Mouse (Mus musculus): ENCODE data around the gene Tmeff2. TPM values are rescaled to one million over a fixed set of nuclear protein-coding genes. Genes with fewer than 3 reads are reported as not detected.

The Tmeff2 gene
- polyA plus RNA-seq, 1 experiment from 2014 or later: 87.2 TPM

- no peak overlapping the region for H3K27ac ChIP-seq (ENCODE audit: low read length)
- H3K9me3 ChIP-seq (replicated peaks; ENCODE audit: control insufficient read depth, low read length, poor library complexity, severe bottlenecking): no peaks in the 10 kb centered on the region
- peaks cover 6% of the 10 kb centered on the region; the same call in 1 of the 2 replicates for H3K4me1 ChIP-seq (ENCODE audit: control insufficient read depth, insufficient read depth, low read length)
- WGBS: 87% methylated on average over 4 of the region's 4 CpGs
- ATAC-seq: no peak
- no peaks in the 10 kb centered on the region for H3K36me3 ChIP-seq (ENCODE audit: control insufficient read depth, insufficient read depth, low read length)
- H3K4me3 ChIP-seq (ENCODE audit: low read depth, low read length): no peak overlapping the region
- no peaks in the 10 kb centered on the region for H3K27me3 ChIP-seq (ENCODE audit: control insufficient read depth, insufficient read depth, low read depth, low read length)
- H3K4me2 ChIP-seq (ENCODE audit: low read length): no peak overlapping the region
- no peak overlapping the region for H3K9ac ChIP-seq (ENCODE audit: low read depth, low read length)
These were observed 245.2 kb downstream of the Tmeff2 start for GRCm38 (mm10) chr1:51145693-51146092.

DNA sequence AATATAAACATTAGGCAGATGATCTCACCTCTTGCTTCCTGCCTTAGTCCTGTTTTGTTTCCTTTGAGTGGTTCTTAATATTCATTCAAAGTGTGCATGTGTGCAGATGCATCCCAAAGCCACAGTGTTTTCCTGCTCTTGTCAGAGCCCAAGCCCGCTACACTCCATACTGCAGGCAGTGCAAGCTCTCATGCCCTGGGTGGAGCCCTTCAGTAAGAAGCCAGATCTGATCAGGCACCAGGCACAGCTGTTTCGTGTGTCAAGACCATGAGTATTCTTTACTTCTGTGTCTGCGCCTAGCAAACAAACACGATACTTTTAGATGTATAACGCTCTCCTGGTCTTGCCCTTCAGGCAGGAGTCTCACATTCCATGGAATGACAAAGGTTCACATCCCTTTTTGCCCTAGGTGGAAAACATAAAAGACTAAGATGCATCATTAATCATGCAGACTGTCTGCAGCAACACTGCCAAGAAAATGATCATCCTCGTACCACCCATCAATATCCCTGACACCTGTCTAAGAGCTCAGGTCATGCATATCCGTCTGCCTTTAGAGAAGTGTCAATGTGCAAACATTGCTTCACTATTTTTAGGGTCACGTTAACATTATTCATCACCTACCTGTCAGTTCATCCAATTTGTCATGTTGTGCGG lies 248.2 kb downstream of the Tmeff2 start:
- Histone ChIP-seq H3K27ac (ENCODE audit: low read length) (peak overlapping the region; percentile 63), H3K4me3 (ENCODE audit: low read depth, low read length) (no peak overlapping the region), H3K4me1 (ENCODE audit: control insufficient read depth, insufficient read depth, low read length) (peaks cover 6% of the 10 kb centered on the region; the same call in 1 of the 2 replicates), H3K9me3 (replicated peaks; ENCODE audit: control insufficient read depth, low read length, poor library complexity, severe bottlenecking) (no peaks in the 10 kb centered on the region), H3K4me2 (ENCODE audit: low read length) (no peak overlapping the region), H3K27me3 (ENCODE audit: control insufficient read depth, insufficient read depth, low read depth, low read length) (no peaks in the 10 kb centered on the region), H3K36me3 (ENCODE audit: control insufficient read depth, insufficient read depth, low read length) (no peaks in the 10 kb centered on the region), H3K9ac (ENCODE audit: low read depth, low read length) (no peak overlapping the region)
- peak; percentile 80 for ATAC-seq
- 67% methylated on average over 9 of the region's 9 CpGs for WGBS

DNA sequence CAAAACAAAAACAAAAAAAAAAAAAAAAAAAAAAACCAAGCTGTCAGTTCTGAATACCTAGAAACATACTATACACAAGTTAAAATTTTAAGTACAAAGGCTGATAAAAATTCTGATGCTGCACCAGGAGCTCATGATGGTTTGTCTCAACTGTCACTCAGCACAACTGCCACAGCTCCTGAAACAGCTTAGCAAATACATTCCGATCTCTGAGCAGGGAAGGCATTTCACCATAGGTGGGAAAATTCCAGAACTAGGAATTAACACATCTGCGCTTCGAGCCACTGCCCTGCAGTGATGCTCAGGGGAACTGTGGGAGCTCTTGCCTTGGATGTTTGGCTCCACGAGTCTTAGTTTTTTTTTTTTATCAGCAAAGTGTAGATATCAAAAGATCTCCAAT lies 249.0 kb downstream of the Tmeff2 start:
- Histone ChIP-seq H3K36me3 (ENCODE audit: control insufficient read depth, insufficient read depth, low read length) (no peaks in the 10 kb centered on the region), H3K9me3 (replicated peaks; ENCODE audit: control insufficient read depth, low read length, poor library complexity, severe bottlenecking) (no peaks in the 10 kb centered on the region), H3K27ac (ENCODE audit: low read length) (no peak overlapping the region), H3K4me2 (ENCODE audit: low read length) (no peak overlapping the region), H3K4me1 (ENCODE audit: control insufficient read depth, insufficient read depth, low read length) (peaks cover 6% of the 10 kb centered on the region; the same call in 1 of the 2 replicates), H3K9ac (ENCODE audit: low read depth, low read length) (no peak overlapping the region), H3K27me3 (ENCODE audit: control insufficient read depth, insufficient read depth, low read depth, low read length) (no peaks in the 10 kb centered on the region), H3K4me3 (ENCODE audit: low read depth, low read length) (no peak overlapping the region)
- 38% methylated on average over 4 of the region's 4 CpGs for WGBS
- ATAC-seq: no peak

DNA sequence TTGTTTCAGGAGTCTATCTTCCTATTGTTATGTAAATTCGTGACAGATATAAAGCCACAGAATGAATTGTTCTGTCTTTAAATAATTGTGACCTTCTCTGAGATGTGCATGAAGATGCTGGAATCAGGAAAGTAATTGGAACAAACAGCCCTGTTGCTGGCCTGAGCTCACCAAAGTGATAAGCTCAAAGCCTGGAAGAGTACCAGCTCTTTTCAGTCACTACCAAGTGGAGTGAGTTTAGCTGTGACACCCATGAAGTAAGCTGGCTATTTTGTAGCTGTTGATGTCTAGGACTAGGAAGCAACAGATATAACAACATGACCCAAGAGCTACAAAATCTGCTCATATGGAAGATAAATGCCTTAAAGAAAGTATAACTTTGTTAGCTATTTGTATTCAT lies 249.4 kb downstream of the Tmeff2 start:
- Histone ChIP-seq H3K4me3 (ENCODE audit: low read depth, low read length) (no peak overlapping the region), H3K9me3 (replicated peaks; ENCODE audit: control insufficient read depth, low read length, poor library complexity, severe bottlenecking) (no peaks in the 10 kb centered on the region), H3K27ac (ENCODE audit: low read length) (no peak overlapping the region), H3K36me3 (ENCODE audit: control insufficient read depth, insufficient read depth, low read length) (no peaks in the 10 kb centered on the region), H3K4me1 (ENCODE audit: control insufficient read depth, insufficient read depth, low read length) (peaks cover 6% of the 10 kb centered on the region; the same call in 1 of the 2 replicates), H3K4me2 (ENCODE audit: low read length) (no peak overlapping the region), H3K9ac (ENCODE audit: low read depth, low read length) (no peak overlapping the region), H3K27me3 (ENCODE audit: control insufficient read depth, insufficient read depth, low read depth, low read length) (no peaks in the 10 kb centered on the region)
- WGBS: 87% methylated on average over 1 of the region's 1 CpGs
- no peak for ATAC-seq

DNA sequence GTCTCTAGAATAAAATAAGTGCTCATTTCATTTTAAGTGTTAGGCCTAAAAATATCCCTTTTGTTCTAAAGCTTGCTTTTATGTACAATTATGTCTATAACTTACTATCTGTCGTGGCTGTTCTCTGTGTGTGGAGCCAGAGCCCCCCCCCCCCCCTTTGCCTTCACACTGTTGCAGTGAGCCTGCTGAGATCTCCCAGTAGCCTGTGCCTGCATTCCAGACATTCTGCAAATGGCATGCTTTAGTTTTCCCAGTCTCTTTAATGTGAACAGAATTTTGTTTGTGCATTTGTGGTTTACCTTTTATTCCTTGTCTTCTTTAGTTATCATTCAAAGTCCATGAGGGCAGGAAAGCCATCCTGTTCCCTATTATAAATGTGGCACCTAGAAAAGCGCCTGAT lies 251.6 kb downstream of the Tmeff2 start:
- Histone ChIP-seq H3K36me3 (ENCODE audit: control insufficient read depth, insufficient read depth, low read length) (no peaks in the 10 kb centered on the region), H3K9me3 (replicated peaks; ENCODE audit: control insufficient read depth, low read length, poor library complexity, severe bottlenecking) (no peaks in the 10 kb centered on the region), H3K9ac (ENCODE audit: low read depth, low read length) (no peak overlapping the region), H3K27me3 (ENCODE audit: control insufficient read depth, insufficient read depth, low read depth, low read length) (no peaks in the 10 kb centered on the region), H3K4me3 (ENCODE audit: low read depth, low read length) (no peak overlapping the region), H3K4me1 (ENCODE audit: control insufficient read depth, insufficient read depth, low read length) (peaks cover 6% of the 10 kb centered on the region; the same call in 1 of the 2 replicates), H3K27ac (ENCODE audit: low read length) (no peak overlapping the region), H3K4me2 (ENCODE audit: low read length) (no peak overlapping the region)
- no peak for ATAC-seq
- WGBS: 42% methylated on average over 2 of the region's 2 CpGs

DNA sequence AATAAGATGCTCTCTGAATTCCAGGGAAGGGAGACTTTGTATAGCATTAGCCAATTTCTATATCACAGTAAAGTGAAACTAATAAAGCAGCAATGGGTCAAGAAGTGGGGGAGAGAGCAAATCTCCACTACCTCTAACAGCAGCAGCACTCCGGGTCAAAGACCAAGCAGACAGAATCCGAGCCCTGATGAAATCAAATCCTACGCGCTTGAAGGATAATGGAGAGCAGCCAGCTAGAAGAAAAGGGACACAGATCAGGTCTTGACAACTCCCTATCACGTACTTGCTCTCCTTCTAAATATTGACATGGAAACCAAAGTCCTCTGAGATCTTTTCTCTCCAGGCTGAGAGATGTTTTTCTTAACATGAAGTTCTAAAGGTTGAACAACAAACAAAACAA lies 252.4 kb downstream of the Tmeff2 start:
- Histone ChIP-seq H3K36me3 (ENCODE audit: control insufficient read depth, insufficient read depth, low read length) (no peaks in the 10 kb centered on the region), H3K27ac (ENCODE audit: low read length) (no peak overlapping the region), H3K4me2 (ENCODE audit: low read length) (no peak overlapping the region), H3K27me3 (ENCODE audit: control insufficient read depth, insufficient read depth, low read depth, low read length) (no peaks in the 10 kb centered on the region), H3K9me3 (replicated peaks; ENCODE audit: control insufficient read depth, low read length, poor library complexity, severe bottlenecking) (no peaks in the 10 kb centered on the region), H3K4me1 (ENCODE audit: control insufficient read depth, insufficient read depth, low read length) (peaks cover 6% of the 10 kb centered on the region; the same call in 1 of the 2 replicates), H3K4me3 (ENCODE audit: low read depth, low read length) (no peak overlapping the region), H3K9ac (ENCODE audit: low read depth, low read length) (no peak overlapping the region)
- 13% methylated on average over 5 of the region's 5 CpGs for WGBS
- no peak for ATAC-seq

- no peak overlapping the region for H3K27ac ChIP-seq (ENCODE audit: low read length)
- no peaks in the 10 kb centered on the region for H3K27me3 ChIP-seq (ENCODE audit: control insufficient read depth, insufficient read depth, low read depth, low read length)
- H3K36me3 ChIP-seq (ENCODE audit: control insufficient read depth, insufficient read depth, low read length): no peaks in the 10 kb centered on the region
- H3K4me2 ChIP-seq (ENCODE audit: low read length): no peak overlapping the region
- 91% methylated on average over 2 of the region's 2 CpGs for WGBS
- H3K4me3 ChIP-seq (ENCODE audit: low read depth, low read length): no peak overlapping the region
- no peaks in the 10 kb centered on the region for H3K9me3 ChIP-seq (replicated peaks; ENCODE audit: control insufficient read depth, low read length, poor library complexity, severe bottlenecking)
- ATAC-seq: no peak
- no peak overlapping the region for H3K9ac ChIP-seq (ENCODE audit: low read depth, low read length)
- no peaks in the 10 kb centered on the region for H3K4me1 ChIP-seq (ENCODE audit: control insufficient read depth, insufficient read depth, low read length)
These were observed 283.8 kb downstream of the Tmeff2 start for GRCm38 (mm10) chr1:51184276-51184675.

GRCm38 (mm10) chr1:51189008-51189407 lies 288.6 kb downstream of the Tmeff2 start:
- Histone ChIP-seq H3K4me2 (ENCODE audit: low read length) (no peak overlapping the region), H3K9ac (ENCODE audit: low read depth, low read length) (no peak overlapping the region), H3K4me1 (ENCODE audit: control insufficient read depth, insufficient read depth, low read length) (peaks cover 6% of the 10 kb centered on the region), H3K27ac (ENCODE audit: low read length) (no peak overlapping the region), H3K27me3 (ENCODE audit: control insufficient read depth, insufficient read depth, low read depth, low read length) (no peaks in the 10 kb centered on the region), H3K4me3 (ENCODE audit: low read depth, low read length) (no peak overlapping the region), H3K9me3 (replicated peaks; ENCODE audit: control insufficient read depth, low read length, poor library complexity, severe bottlenecking) (no peaks in the 10 kb centered on the region), H3K36me3 (ENCODE audit: control insufficient read depth, insufficient read depth, low read length) (no peaks in the 10 kb centered on the region)
- no peak for ATAC-seq
- WGBS: 95% methylated on average over 5 of the region's 5 CpGs

GRCm38 (mm10) chr1:51191253-51191652 lies 290.8 kb downstream of the Tmeff2 start:
- H3K9ac ChIP-seq (ENCODE audit: low read depth, low read length): no peak overlapping the region
- H3K4me1 ChIP-seq (ENCODE audit: control insufficient read depth, insufficient read depth, low read length): peaks cover 6% of the 10 kb centered on the region
- H3K27ac ChIP-seq (ENCODE audit: low read length): no peak overlapping the region
- no peak for ATAC-seq
- H3K4me2 ChIP-seq (ENCODE audit: low read length): no peak overlapping the region
- no peaks in the 10 kb centered on the region for H3K36me3 ChIP-seq (ENCODE audit: control insufficient read depth, insufficient read depth, low read length)
- no peaks in the 10 kb centered on the region for H3K9me3 ChIP-seq (replicated peaks; ENCODE audit: control insufficient read depth, low read length, poor library complexity, severe bottlenecking)
- no peaks in the 10 kb centered on the region for H3K27me3 ChIP-seq (ENCODE audit: control insufficient read depth, insufficient read depth, low read depth, low read length)
- no peak overlapping the region for H3K4me3 ChIP-seq (ENCODE audit: low read depth, low read length)

Measured in midbrain, embryonic 16.5 days (tissue).